Mouse (Mus musculus): Measurements from ENCODE around the gene Olfr310.

DNA sequence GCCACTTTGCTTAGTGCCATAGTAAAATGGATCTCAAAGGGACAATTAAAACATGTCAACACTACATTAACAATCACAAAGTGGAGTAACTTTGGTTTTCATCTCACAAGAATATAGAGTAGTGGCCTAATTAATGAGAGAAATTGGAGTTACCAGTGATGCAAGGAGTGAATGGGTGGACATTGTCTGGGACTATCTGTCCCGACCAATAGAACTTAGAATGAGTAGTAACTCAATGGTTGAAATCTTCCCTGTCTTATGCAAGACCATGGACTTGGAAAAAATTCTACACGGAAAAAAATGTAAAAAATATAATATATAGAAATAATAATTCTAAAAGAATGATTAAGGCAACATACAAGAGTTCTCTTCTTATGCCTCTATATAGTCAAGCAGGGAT, 36.6 kb upstream of the Olfr310 start, which contains the start of gene Olfr309:
- no peak for TF ChIP-seq POLR2A (IDR thresholded peaks at IDR 0.05; ENCODE audit: insufficient read depth, low read length)
- TF ChIP-seq CTCF (IDR thresholded peaks at IDR 0.05; ENCODE audit: low read depth, low read length), result no peak
- no peak for TF ChIP-seq EP300 (IDR thresholded peaks at IDR 0.05; ENCODE audit: insufficient read depth, low read depth, low read length)

Measured in ES-Bruce4 (cell line).